Mouse (Mus musculus): Measurements from ENCODE around the gene Carns1.

DNA sequence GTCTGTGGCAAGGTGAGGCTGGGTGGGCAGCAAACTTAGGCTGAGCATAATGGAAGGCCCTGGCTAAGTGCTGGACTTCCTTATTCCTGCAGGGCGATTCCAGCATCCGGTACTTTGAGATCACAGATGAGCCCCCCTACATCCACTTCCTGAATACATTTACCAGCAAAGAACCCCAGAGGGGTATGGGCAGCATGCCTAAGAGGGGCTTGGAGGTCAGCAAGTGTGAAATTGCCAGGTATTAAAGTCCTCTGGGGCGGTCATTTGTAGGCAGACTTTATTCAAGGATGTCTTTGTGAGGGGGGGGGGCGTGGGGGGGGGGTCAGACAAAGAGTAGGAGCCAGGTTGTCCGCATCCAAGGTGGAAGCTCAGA is 23.8 kb downstream of the Carns1 start:
- no peak for TF ChIP-seq POLR2A (IDR thresholded peaks at IDR 0.05; ENCODE audit: borderline replicate concordance, low read depth, low read length)
- TF ChIP-seq CTCF (IDR thresholded peaks at IDR 0.05; ENCODE audit: low read depth, low read length): no peak
